Mouse (Mus musculus) heart, embryonic 14.5 days (tissue): ENCODE measurements at regions not wholly inside any gene's neighbourhood (a gene's known extent, or its start where the extent isn't known, plus 50 kb on each side); places are given as distances from the start of the nearest gene placed in this dataset.

Source experiments
- ATAC-seq: fragments of 200-750 bp; cut with Nextera tagmentation; 2 replicates; pipeline ENCODE4 v1.8.0; 2017; ENCODE audit warnings: low read depth, moderate TSS enrichment; ENCODE audit not compliant: insufficient number of reproducible peaks, insufficient read depth, low FRiP score
- H3K27ac ChIP-seq, 2 experiments: fragments of 200-500 bp in 1 of 2; fragments of 300-500 bp in 1 of 2; sonication (generic) in 1 of 2; replicated peaks in 1 of 2; 2 replicates each; pipeline ENCODE4 v1.5.1; 2012 to 2014; ENCODE audit warnings: low read depth in 2 of 2, low read length in 2 of 2, control low read depth in 1 of 2, mild to moderate bottlenecking in 1 of 2, mixed read lengths in 1 of 2; ENCODE audit not compliant: control insufficient read depth in 1 of 2, insufficient read depth in 1 of 2
- H3K27me3 ChIP-seq: fragments of 300-500 bp; sonication (generic); 2 replicates; pipeline ENCODE4 v1.6.1; 2014; ENCODE audit warnings: mild to moderate bottlenecking, low read length, control low read depth; ENCODE audit not compliant: control insufficient read depth, insufficient read depth
- H3K36me3 ChIP-seq: fragments of 300-500 bp; sonication (generic); 2 replicates; pipeline ENCODE4 v1.6.1; 2014; ENCODE audit warnings: mild to moderate bottlenecking, control low read depth, low read length, mixed read lengths; ENCODE audit not compliant: control insufficient read depth, insufficient read depth
- H3K4me1 ChIP-seq, 2 experiments: fragments of 200-500 bp in 1 of 2; fragments of 300-500 bp in 1 of 2; sonication (generic) in 1 of 2; 2 replicates each; pipeline ENCODE4 v1.6.1; 2012 to 2014; ENCODE audit warnings: low read length in 2 of 2, control low read depth in 1 of 2, mixed read lengths in 1 of 2; ENCODE audit not compliant: control insufficient read depth in 2 of 2, insufficient read depth in 2 of 2
- H3K4me2 ChIP-seq: fragments of 300-500 bp; sonication (generic); 2 replicates; pipeline ENCODE4 v1.6.1; 2014; ENCODE audit warnings: mild to moderate bottlenecking, low read length
- H3K4me3 ChIP-seq, 2 experiments: fragments of 200-500 bp in 1 of 2; fragments of 300-500 bp in 1 of 2; sonication (generic) in 1 of 2; 2 replicates each; pipeline ENCODE4 v1.5.1; 2012 to 2014; ENCODE audit warnings: low read length in 2 of 2, mild to moderate bottlenecking in 2 of 2, control low read depth in 1 of 2, low read depth in 1 of 2, moderate library complexity in 1 of 2; ENCODE audit not compliant: control insufficient read depth in 1 of 2, insufficient read depth in 1 of 2
- H3K9ac ChIP-seq: fragments of 300-500 bp; sonication (generic); 2 replicates; pipeline ENCODE4 v1.6.1; 2014; ENCODE audit warnings: mild to moderate bottlenecking, low read length
- H3K9me3 ChIP-seq: fragments of 300-500 bp; sonication (generic); 2 replicates; pipeline ENCODE4 v1.6.1; 2016; ENCODE audit warnings: low read length, control low read depth; ENCODE audit not compliant: control insufficient read depth
- WGBS: fragments of 180-500 bp; shearing (Covaris S2); extraction: QIAGEN DNeasy Blood & Tissue Kit; methylation state at CpG from one replicate; pipeline ENCODE4 v1.1.7; 2014; 5-methylcytosine and 5-hydroxymethylcytosine counted together

DNA sequence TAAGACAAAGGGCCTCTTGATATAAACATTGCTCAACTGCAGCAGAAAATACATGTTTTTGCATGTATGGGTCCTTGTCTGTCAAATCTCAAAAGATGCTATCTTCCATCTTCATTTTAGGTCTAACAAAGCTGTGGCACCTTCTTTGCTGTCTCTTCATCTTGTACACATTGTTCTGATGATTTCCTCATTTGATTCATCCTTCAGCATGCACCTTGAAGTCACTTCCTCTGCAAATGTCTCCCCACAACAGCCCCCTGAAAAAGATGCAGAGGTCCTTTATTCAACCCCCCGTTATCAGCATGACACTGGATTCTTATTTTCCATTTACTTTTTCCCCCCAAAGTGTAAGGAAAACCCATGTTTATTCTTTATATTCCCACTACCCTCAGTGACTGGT lies 290.5 kb upstream of the Kcnh8 start:
- Histone ChIP-seq H3K27me3 (no peaks in the 10 kb centered on the region), H3K27ac (no peak overlapping the region), H3K4me1 (no peaks in the 10 kb centered on the region), H3K36me3 (no peaks in the 10 kb centered on the region), H3K4me2 (no peak overlapping the region), H3K4me3 (no peak overlapping the region), H3K9me3 (no peaks in the 10 kb centered on the region), H3K9ac (no peak overlapping the region)
- no peak for ATAC-seq
- WGBS, result 66% methylated on average over 1 of the region's 1 CpGs

DNA sequence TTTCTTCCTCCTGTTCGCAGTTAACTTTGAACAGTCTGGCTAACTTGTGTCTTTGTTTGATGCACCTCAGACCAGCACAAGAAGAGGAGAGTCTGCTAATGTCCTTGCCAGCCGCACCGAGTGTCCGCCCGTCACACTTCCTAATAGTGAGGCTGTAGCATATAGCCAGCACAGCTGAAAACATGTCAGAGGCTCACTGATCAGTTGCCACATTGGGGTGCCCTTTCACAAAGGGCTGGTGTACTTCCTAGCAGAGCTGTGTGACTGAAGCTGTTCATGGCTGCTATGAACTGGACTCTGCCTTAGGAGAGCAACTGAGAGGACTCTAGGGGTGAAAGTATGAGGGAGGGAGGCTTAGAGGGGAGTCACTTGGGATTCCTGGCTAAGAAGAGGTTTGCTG lies 293.7 kb upstream of the Kcnh8 start:
- Histone ChIP-seq H3K4me2 (no peak overlapping the region), H3K36me3 (no peaks in the 10 kb centered on the region), H3K9ac (no peak overlapping the region), H3K4me1 (no peaks in the 10 kb centered on the region), H3K9me3 (no peaks in the 10 kb centered on the region), H3K27me3 (no peaks in the 10 kb centered on the region), H3K4me3 (no peak overlapping the region), H3K27ac (no peak overlapping the region)
- ATAC-seq, result no peak
- WGBS, result 86% methylated on average over 5 of the region's 5 CpGs

DNA sequence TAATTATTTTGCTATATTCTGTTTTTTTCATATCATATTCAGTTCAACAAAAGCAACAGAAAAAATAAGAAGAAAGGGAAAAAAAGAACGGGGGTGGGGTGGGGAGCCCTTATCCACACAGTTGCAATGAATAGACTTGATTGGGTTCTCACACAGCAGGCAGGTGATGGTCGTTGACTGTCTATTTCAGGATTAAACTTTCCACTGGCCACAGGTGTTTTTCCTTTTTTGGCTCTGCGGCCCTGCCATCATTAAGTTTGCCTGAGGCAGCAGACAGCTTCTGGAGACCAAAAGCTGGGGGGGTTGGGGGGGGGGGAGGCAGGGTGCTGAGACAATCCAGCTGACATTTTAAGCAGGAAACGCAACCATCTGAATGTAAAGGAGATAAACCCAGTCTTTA lies 298.4 kb upstream of the Kcnh8 start:
- ATAC-seq, result no peak
- no peaks in the 10 kb centered on the region for H3K36me3 ChIP-seq
- H3K27ac ChIP-seq, result no peak overlapping the region
- no peaks in the 10 kb centered on the region for H3K27me3 ChIP-seq
- H3K4me1 ChIP-seq, result no peaks in the 10 kb centered on the region
- 55% methylated on average over 4 of the region's 4 CpGs for WGBS
- no peak overlapping the region for H3K9ac ChIP-seq
- no peak overlapping the region for H3K4me3 ChIP-seq
- no peak overlapping the region for H3K4me2 ChIP-seq
- no peaks in the 10 kb centered on the region for H3K9me3 ChIP-seq

DNA sequence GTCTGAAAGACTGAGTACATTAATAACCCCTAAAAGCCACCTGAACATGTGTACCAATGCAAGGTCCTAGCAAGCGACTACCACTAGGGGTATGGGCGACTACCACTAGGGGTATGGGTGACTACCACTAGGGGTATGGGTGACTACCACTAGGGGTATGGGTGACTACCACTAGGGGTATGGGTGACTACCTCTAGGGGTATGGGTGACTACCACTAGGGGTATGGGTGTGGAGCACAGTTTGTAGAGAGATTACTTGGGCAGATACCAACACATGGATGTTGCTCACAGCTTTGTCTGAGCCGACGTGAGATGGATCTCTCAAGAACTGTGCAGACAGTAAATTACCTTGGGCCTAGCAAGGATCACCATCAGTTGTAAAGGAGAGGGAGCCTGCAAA lies 299.2 kb upstream of the Kcnh8 start:
- Histone ChIP-seq H3K9ac (no peak overlapping the region), H3K9me3 (no peaks in the 10 kb centered on the region), H3K27ac (no peak overlapping the region), H3K36me3 (no peaks in the 10 kb centered on the region), H3K4me3 (no peak overlapping the region), H3K4me1 (no peaks in the 10 kb centered on the region), H3K4me2 (no peak overlapping the region), H3K27me3 (no peaks in the 10 kb centered on the region)
- no peak for ATAC-seq
- 80% methylated on average over 4 of the region's 4 CpGs for WGBS

DNA sequence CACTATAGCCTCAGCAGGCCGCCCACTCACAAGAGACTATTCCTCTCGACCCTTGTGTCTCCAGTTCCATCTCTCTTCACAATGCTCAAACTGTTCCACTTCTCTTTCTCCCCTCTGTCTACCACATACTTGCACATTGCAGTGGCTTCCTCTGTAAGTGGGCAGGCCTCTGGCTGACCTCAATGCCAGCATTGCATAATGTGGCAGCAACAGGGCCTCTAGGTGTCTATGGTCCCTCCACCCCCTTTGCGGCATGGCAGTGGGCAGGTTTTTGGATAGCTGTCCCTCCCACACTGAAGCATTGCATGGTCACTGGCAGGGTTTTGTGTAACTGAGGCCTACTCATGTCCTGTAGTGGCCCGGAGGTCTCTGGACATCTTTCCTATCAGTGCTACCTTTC lies 302.7 kb upstream of the Kcnh8 start:
- Histone ChIP-seq H3K4me3 (no peak overlapping the region), H3K9me3 (no peaks in the 10 kb centered on the region), H3K36me3 (no peaks in the 10 kb centered on the region), H3K27ac (no peak overlapping the region), H3K4me1 (no peaks in the 10 kb centered on the region), H3K9ac (no peak overlapping the region), H3K4me2 (no peak overlapping the region), H3K27me3 (no peaks in the 10 kb centered on the region)
- no peak for ATAC-seq
- WGBS, result 73% methylated on average over 4 of the region's 4 CpGs

DNA sequence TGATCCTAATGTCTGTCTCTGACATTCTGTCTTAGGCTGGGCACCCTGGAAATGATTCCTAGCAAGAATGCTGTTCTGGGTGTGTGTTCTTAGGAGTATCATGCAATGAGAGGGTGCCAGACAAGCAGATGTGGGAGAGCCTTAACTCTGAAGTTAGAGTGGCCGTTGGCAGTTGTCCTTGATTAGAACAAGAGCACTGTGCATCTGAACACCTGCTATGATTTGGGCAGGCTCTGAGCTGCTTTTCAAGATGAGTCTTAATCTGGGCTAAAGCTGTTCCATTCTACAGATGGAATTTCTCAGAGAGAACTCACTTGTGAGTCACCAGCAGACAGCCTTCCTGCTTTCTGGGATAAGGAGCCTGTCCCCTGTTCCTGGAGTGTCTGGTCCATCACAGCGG lies 317.1 kb upstream of the Kcnh8 start:
- Histone ChIP-seq H3K4me1 (no peaks in the 10 kb centered on the region), H3K4me2 (no peak overlapping the region), H3K36me3 (no peaks in the 10 kb centered on the region), H3K27ac (no peak overlapping the region), H3K27me3 (no peaks in the 10 kb centered on the region), H3K9me3 (no peaks in the 10 kb centered on the region), H3K4me3 (no peak overlapping the region), H3K9ac (no peak overlapping the region)
- ATAC-seq, result no peak
- 71% methylated on average over 2 of the region's 2 CpGs for WGBS

DNA sequence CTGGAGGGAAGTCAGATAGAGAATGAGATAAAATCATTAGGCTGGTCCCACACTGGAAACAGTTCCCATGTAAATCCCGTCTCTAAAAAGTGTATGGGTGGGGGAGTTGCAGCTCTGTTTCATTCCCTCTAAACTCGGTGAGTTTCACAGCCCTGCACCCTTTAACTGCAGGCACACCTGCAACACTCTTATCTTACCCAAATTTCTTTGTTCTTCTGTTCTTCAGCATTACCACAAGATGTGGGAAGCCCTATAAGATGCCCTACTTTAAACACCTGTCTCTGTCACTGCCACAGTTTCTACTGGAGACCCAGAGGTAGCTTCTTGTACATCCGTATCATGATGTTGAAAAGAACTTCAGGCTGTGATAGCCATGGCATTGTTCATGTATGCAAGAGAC lies 320.2 kb upstream of the Kcnh8 start:
- ATAC-seq, result no peak
- H3K27ac ChIP-seq, result no peak overlapping the region
- WGBS, result 48% methylated on average over 3 of the region's 3 CpGs

DNA sequence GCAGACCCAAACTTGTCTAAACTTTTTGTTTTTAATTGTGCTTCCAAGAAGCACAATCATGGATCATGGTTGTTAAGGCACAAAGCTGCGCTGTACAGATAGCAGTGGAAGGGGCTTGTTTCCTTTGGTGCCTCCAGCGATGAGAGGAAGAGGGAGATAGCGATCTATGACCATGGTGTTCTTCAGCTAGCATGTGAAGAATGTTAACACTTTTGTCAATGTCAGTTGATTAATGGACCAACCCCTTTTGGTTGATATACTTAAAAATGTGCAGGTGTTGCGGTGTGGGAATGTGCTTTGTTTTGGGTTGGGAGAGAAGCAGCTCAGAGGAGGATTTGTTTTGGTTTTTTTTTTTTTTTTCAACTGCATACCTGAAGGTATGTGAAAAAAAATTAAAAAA lies 324.0 kb upstream of the Kcnh8 start:
- WGBS, result 71% methylated on average over 4 of the region's 4 CpGs
- H3K36me3 ChIP-seq, result no peaks in the 10 kb centered on the region
- no peak overlapping the region for H3K9ac ChIP-seq

More for the DNA sequence above, 320.2 kb upstream of the Kcnh8 start:
- no peak overlapping the region for H3K4me3 ChIP-seq
- H3K4me1 ChIP-seq, result no peaks in the 10 kb centered on the region
- H3K4me2 ChIP-seq, result no peak overlapping the region
- no peaks in the 10 kb centered on the region for H3K9me3 ChIP-seq
- H3K9ac ChIP-seq, result no peak overlapping the region
- H3K36me3 ChIP-seq, result no peaks in the 10 kb centered on the region
- no peaks in the 10 kb centered on the region for H3K27me3 ChIP-seq

More for the DNA sequence above, 324.0 kb upstream of the Kcnh8 start:
- Histone ChIP-seq H3K27ac (no peak overlapping the region), H3K4me3 (no peak overlapping the region), H3K9me3 (no peaks in the 10 kb centered on the region), H3K27me3 (no peaks in the 10 kb centered on the region), H3K4me1 (no peaks in the 10 kb centered on the region), H3K4me2 (no peak overlapping the region)
- no peak for ATAC-seq
